Mouse (Mus musculus): ENCODE measurements around the gene Cnr1. TPM values are rescaled to one million over a fixed set of nuclear protein-coding genes. Genes with fewer than 3 reads are reported as not detected.

Cnr1 gene
- polyA plus RNA-seq, 1 experiment from 2014 or later: 7.8 TPM

Other genes with a start within 250 kb of the Cnr1 start
- gene Spaca1, start 125.6 kb downstream of the Cnr1 start, polyA plus RNA-seq (2014; fragmentation: Nextera tagmentation; extraction: Ambion mirVana): 0.36 and 0.95 TPM in 2 replicates